Mouse (Mus musculus): ENCODE results near the gene 4930523C07Rik. TPM values are rescaled to one million over a fixed set of nuclear protein-coding genes. Genes with fewer than 3 reads are reported as not detected.

Gene 4930523C07Rik
- polyA plus RNA-seq, 1 experiment = 0.37 TPM

GRCm38 (mm10) chr1:160047481-160047931, 3.3 kb downstream of the 4930523C07Rik start:
- H3K36me3 ChIP-seq (ENCODE audit: control insufficient read depth, insufficient read depth) = no peaks in the 10 kb centered on the region
- no peak overlapping the region for H3K4me3 ChIP-seq (ENCODE audit: insufficient read depth, poor library complexity, severe bottlenecking)
- no peaks in the 10 kb centered on the region for H3K79me2 ChIP-seq (ENCODE audit: control insufficient read depth, insufficient read depth)
- H3ac ChIP-seq (ENCODE audit: control insufficient read depth, insufficient read length, low read depth) = no peak overlapping the region
- no peaks in the 10 kb centered on the region for H3K79me3 ChIP-seq (ENCODE audit: low read depth)
- H3K27me3 ChIP-seq (ENCODE audit: control insufficient read depth, insufficient read depth, insufficient read length) = no peaks in the 10 kb centered on the region
- TF ChIP-seq MYOD1 (IDR thresholded peaks at IDR 0.05; ENCODE audit: control insufficient read depth, insufficient read length, low read depth) = no peak
- no peak for TF ChIP-seq FOSL1 (IDR thresholded peaks at IDR 0.05; ENCODE audit: insufficient read depth, low read length, poor library complexity, severe bottlenecking)
- TF ChIP-seq MYOG (IDR thresholded peaks at IDR 0.05; ENCODE audit: control insufficient read depth, extremely low read depth, insufficient read length) = no peak

- TF ChIP-seq FOSL1 (IDR thresholded peaks at IDR 0.05; ENCODE audit: insufficient read depth, low read length, poor library complexity, severe bottlenecking) (no peak), CTCF (IDR thresholded peaks at IDR 0.05; ENCODE audit: control insufficient read depth, insufficient read depth, insufficient read length) (no peak), MYOG (IDR thresholded peaks at IDR 0.05; ENCODE audit: control insufficient read depth, extremely low read depth, insufficient read length) (no peak), MAX (IDR thresholded peaks at IDR 0.05) (no peak)
- no peaks in the 10 kb centered on the region for H3K79me2 ChIP-seq (ENCODE audit: control insufficient read depth, insufficient read depth)
- H3ac ChIP-seq (ENCODE audit: control insufficient read depth, insufficient read length, low read depth) = no peak overlapping the region
- no peaks in the 10 kb centered on the region for H3K79me3 ChIP-seq (ENCODE audit: low read depth)
- no peak overlapping the region for H3K4me3 ChIP-seq (ENCODE audit: insufficient read depth, poor library complexity, severe bottlenecking)
- H3K27me3 ChIP-seq (ENCODE audit: control insufficient read depth, insufficient read depth, insufficient read length) = no peaks in the 10 kb centered on the region
- no peaks in the 10 kb centered on the region for H3K36me3 ChIP-seq (ENCODE audit: control insufficient read depth, insufficient read depth)
These were observed 5.1 kb downstream of the 4930523C07Rik start for GRCm38 (mm10) chr1:160049131-160049880.

GRCm38 (mm10) chr1:160050898-160051297, 6.7 kb downstream of the 4930523C07Rik start:
- Histone ChIP-seq H3K27me3 (ENCODE audit: control insufficient read depth, insufficient read depth, insufficient read length) (no peaks in the 10 kb centered on the region), H3ac (ENCODE audit: control insufficient read depth, insufficient read length, low read depth) (no peak overlapping the region), H3K79me3 (ENCODE audit: low read depth) (no peaks in the 10 kb centered on the region), H3K36me3 (ENCODE audit: control insufficient read depth, insufficient read depth) (no peaks in the 10 kb centered on the region), H3K4me3 (ENCODE audit: insufficient read depth, poor library complexity, severe bottlenecking) (no peak overlapping the region), H3K79me2 (ENCODE audit: control insufficient read depth, insufficient read depth) (no peaks in the 10 kb centered on the region)
- TF ChIP-seq CEBPB (IDR thresholded peaks at IDR 0.05; ENCODE audit: low read depth) = no peak
- TF ChIP-seq FOSL1 (IDR thresholded peaks at IDR 0.05; ENCODE audit: insufficient read depth, low read length, poor library complexity, severe bottlenecking) = no peak
- TF ChIP-seq MYOD1 (IDR thresholded peaks at IDR 0.05; ENCODE audit: control insufficient read depth, insufficient read length, low read depth) = no peak
- TF ChIP-seq CTCF (IDR thresholded peaks at IDR 0.05; ENCODE audit: control insufficient read depth, insufficient read depth, insufficient read length) = no peak
- TF ChIP-seq MYOG (IDR thresholded peaks at IDR 0.05; ENCODE audit: control insufficient read depth, extremely low read depth, insufficient read length) = no peak
- TF ChIP-seq MAX (IDR thresholded peaks at IDR 0.05) = no peak
- TF ChIP-seq USF1 (IDR thresholded peaks at IDR 0.05; ENCODE audit: low read depth) = no peak

GRCm38 (mm10) chr1:160052556-160053315, 8.6 kb downstream of the 4930523C07Rik start:
- TF ChIP-seq MYOD1 (IDR thresholded peaks at IDR 0.05; ENCODE audit: control insufficient read depth, insufficient read length, low read depth) (no peak), MAX (IDR thresholded peaks at IDR 0.05) (no peak), USF1 (IDR thresholded peaks at IDR 0.05; ENCODE audit: low read depth) (no peak), CTCF (IDR thresholded peaks at IDR 0.05; ENCODE audit: control insufficient read depth, insufficient read depth, insufficient read length) (no peak), CEBPB (IDR thresholded peaks at IDR 0.05; ENCODE audit: low read depth) (no peak), MYOG (IDR thresholded peaks at IDR 0.05; ENCODE audit: control insufficient read depth, extremely low read depth, insufficient read length) (no peak), FOSL1 (IDR thresholded peaks at IDR 0.05; ENCODE audit: insufficient read depth, low read length, poor library complexity, severe bottlenecking) (no peak)
- Histone ChIP-seq H3ac (ENCODE audit: control insufficient read depth, insufficient read length, low read depth) (no peak overlapping the region), H3K36me3 (ENCODE audit: control insufficient read depth, insufficient read depth) (no peaks in the 10 kb centered on the region), H3K4me3 (ENCODE audit: insufficient read depth, poor library complexity, severe bottlenecking) (no peak overlapping the region), H3K79me2 (ENCODE audit: control insufficient read depth, insufficient read depth) (no peaks in the 10 kb centered on the region), H3K79me3 (ENCODE audit: low read depth) (no peaks in the 10 kb centered on the region), H3K27me3 (ENCODE audit: control insufficient read depth, insufficient read depth, insufficient read length) (no peaks in the 10 kb centered on the region)

- H3K4me3 ChIP-seq (ENCODE audit: insufficient read depth, poor library complexity, severe bottlenecking) = no peak overlapping the region
- no peaks in the 10 kb centered on the region for H3K79me2 ChIP-seq (ENCODE audit: control insufficient read depth, insufficient read depth)
- TF ChIP-seq CTCF (IDR thresholded peaks at IDR 0.05; ENCODE audit: control insufficient read depth, insufficient read depth, insufficient read length) (no peak), CEBPB (IDR thresholded peaks at IDR 0.05; ENCODE audit: low read depth) (no peak), FOSL1 (IDR thresholded peaks at IDR 0.05; ENCODE audit: insufficient read depth, low read length, poor library complexity, severe bottlenecking) (no peak), USF1 (IDR thresholded peaks at IDR 0.05; ENCODE audit: low read depth) (no peak), MAX (IDR thresholded peaks at IDR 0.05) (no peak), MYOG (IDR thresholded peaks at IDR 0.05; ENCODE audit: control insufficient read depth, extremely low read depth, insufficient read length) (no peak), MYOD1 (IDR thresholded peaks at IDR 0.05; ENCODE audit: control insufficient read depth, insufficient read length, low read depth) (no peak)
- H3K36me3 ChIP-seq (ENCODE audit: control insufficient read depth, insufficient read depth) = no peaks in the 10 kb centered on the region
- no peak overlapping the region for H3ac ChIP-seq (ENCODE audit: control insufficient read depth, insufficient read length, low read depth)
- H3K27me3 ChIP-seq (ENCODE audit: control insufficient read depth, insufficient read depth, insufficient read length) = no peaks in the 10 kb centered on the region
- no peaks in the 10 kb centered on the region for H3K79me3 ChIP-seq (ENCODE audit: low read depth)
These were observed 9.5 kb downstream of the 4930523C07Rik start for GRCm38 (mm10) chr1:160053510-160054305.

Measured in C2C12 (cell line).